Mouse (Mus musculus) kidney, postnatal 0 days (tissue): ENCODE data around the gene D430042O09Rik. TPM values are rescaled to one million over a fixed set of nuclear protein-coding genes. Genes with fewer than 3 reads are reported as not detected.

Experiments
- ATAC-seq: fragments of 200-750 bp; cut with Nextera tagmentation; replicated peaks from 2 replicates; pipeline ENCODE4 v1.8.0; 2017; ENCODE audit warnings: low read depth, moderate number of reproducible peaks, moderate TSS enrichment, moderate library complexity; ENCODE audit not compliant: low FRiP score
- DNase-seq: peaks from one replicate; pipeline ENCODE4 v3.0.0-alpha.2; 2016; ENCODE audit warnings: low spot score
- H3K27ac ChIP-seq: fragments of 300-500 bp; sonication (generic); 2 replicates; pipeline ENCODE4 v1.5.1; 2014; ENCODE audit warnings: mild to moderate bottlenecking
- H3K27me3 ChIP-seq: fragments of 300-500 bp; sonication (generic); 2 replicates; pipeline ENCODE4 v1.6.1; 2014; ENCODE audit warnings: low read length, mixed read lengths; ENCODE audit not compliant: insufficient read depth
- H3K36me3 ChIP-seq: fragments of 300-500 bp; sonication (generic); 2 replicates; pipeline ENCODE4 v1.6.1; 2014; ENCODE audit warnings: low read length, mixed read lengths; ENCODE audit not compliant: insufficient read depth
- H3K4me1 ChIP-seq: fragments of 300-500 bp; sonication (generic); replicated peaks from 2 replicates; pipeline ENCODE4 v1.6.1; 2014; ENCODE audit warnings: antibody characterized with exemption, low read length, mixed read lengths; ENCODE audit not compliant: insufficient read depth
- H3K4me2 ChIP-seq: fragments of 300-500 bp; sonication (generic); 2 replicates; pipeline ENCODE4 v1.6.1; 2014; ENCODE audit warnings: mild to moderate bottlenecking, low read length, moderate library complexity, mixed read lengths
- H3K4me3 ChIP-seq: fragments of 300-500 bp; sonication (generic); replicated peaks from 2 replicates; pipeline ENCODE4 v1.5.1; 2014; ENCODE audit warnings: low read depth, low read length
- H3K9ac ChIP-seq: fragments of 300-500 bp; sonication (generic); 2 replicates; pipeline ENCODE4 v1.6.1; 2014; ENCODE audit warnings: low read depth, low read length
- H3K9me3 ChIP-seq: fragments of 300-500 bp; sonication (generic); replicated peaks from 2 replicates; pipeline ENCODE4 v1.6.1; 2016; ENCODE audit warnings: low read length, inconsistent platforms, mixed read lengths
- CTCF ChIP-seq: IDR thresholded peaks from 2 replicates; pipeline ENCODE4 v1.5.1; 2016; ENCODE audit warnings: antibody characterized with exemption, low read depth, mild to moderate bottlenecking, moderate library complexity
- WGBS: fragments of 180-500 bp; shearing (Covaris S2); extraction: QIAGEN DNeasy Blood & Tissue Kit; methylation state at CpG from one replicate; pipeline ENCODE4 v1.1.7; 2014; 5-methylcytosine and 5-hydroxymethylcytosine counted together
- polyA plus RNA-seq: library from polyadenylated mRNA; unstranded; fragments of >200 nt; fragmentation: Nextera tagmentation; extraction: Ambion mirVana; gene quantifications from 2 replicates; pipeline ENCODE4 v1.2.1, GENCODE M21; 2015

The D430042O09Rik gene
- polyA plus RNA-seq, 1 experiment from 2014 or later, result 4.8 TPM

DNA sequence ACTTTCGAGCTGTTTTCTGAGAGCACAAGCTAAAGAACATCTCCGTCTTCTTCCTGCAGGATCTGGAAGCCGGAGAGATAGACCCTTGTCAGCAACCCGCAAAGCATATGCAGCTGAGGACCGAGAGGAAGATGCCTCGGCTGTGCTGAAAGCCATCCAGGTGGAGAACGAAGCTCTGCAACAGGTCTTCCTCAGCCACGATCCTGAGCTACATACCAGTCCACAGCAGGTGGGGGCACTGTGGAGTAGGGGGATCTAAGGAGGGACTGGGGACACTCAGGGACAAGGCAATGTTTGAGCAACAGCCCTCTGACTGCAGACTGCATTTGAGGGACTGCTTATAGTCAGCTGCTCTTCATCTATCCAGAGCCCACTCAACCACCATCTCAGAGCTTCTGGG, 105.0 kb downstream of the D430042O09Rik start:
- peaks cover 7% of the 10 kb centered on the region; the same call in 1 of the 2 replicates for H3K36me3 ChIP-seq
- H3K27me3 ChIP-seq, result no peaks in the 10 kb centered on the region
- TF ChIP-seq CTCF, result no peak
- H3K9me3 ChIP-seq, result no peaks in the 10 kb centered on the region
- no peaks in the 10 kb centered on the region for H3K4me1 ChIP-seq
- H3K4me3 ChIP-seq, result no peak overlapping the region
- DNase-seq (no peak), ATAC-seq (no peak)
- WGBS, result 91% methylated on average over 8 of the region's 8 CpGs
- no peak overlapping the region for H3K4me2 ChIP-seq
- H3K9ac ChIP-seq, result no peak overlapping the region
- no peak overlapping the region for H3K27ac ChIP-seq

DNA sequence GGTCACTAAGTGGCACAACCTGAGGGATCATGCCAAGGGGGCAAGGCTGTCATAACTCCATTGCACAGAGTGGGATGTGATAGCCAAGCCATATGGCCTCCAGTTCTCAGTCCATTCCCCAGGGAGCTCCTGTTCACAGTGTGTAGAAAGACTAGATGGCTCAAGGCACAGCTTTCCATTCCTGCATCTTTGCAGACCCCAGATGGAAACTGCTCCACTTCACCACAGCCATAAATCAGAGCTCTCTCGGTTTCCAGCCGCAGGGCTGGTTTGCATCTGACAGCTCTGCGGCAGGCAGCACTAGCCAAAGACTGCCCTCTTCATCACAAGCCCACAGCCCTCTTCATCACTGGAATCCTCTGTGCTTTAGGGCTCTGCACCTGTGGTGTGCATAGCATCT, 108.0 kb downstream of the D430042O09Rik start:
- WGBS, result 31% methylated on average over 3 of the region's 3 CpGs
- H3K9me3 ChIP-seq, result no peaks in the 10 kb centered on the region
- no peak overlapping the region for H3K4me2 ChIP-seq
- no peak for TF ChIP-seq CTCF
- no peak overlapping the region for H3K4me3 ChIP-seq
- ATAC-seq, result no peak
- H3K4me1 ChIP-seq, result peaks cover 3% of the 10 kb centered on the region; the same call in 1 of the 2 replicates
- H3K9ac ChIP-seq, result no peak overlapping the region
- no peak for DNase-seq
- peaks cover 7% of the 10 kb centered on the region; the same call in 1 of the 2 replicates for H3K36me3 ChIP-seq
- no peaks in the 10 kb centered on the region for H3K27me3 ChIP-seq
- H3K27ac ChIP-seq, result no peak overlapping the region

GRCm38 (mm10) chr7:125818301-125818712, 110.6 kb downstream of the D430042O09Rik start:
- Histone ChIP-seq H3K27me3 (no peaks in the 10 kb centered on the region), H3K4me2 (no peak overlapping the region), H3K27ac (peak overlapping the region; percentile 50), H3K9ac (no peak overlapping the region), H3K4me1 (peaks cover 3% of the 10 kb centered on the region; the same call in 1 of the 2 replicates), H3K4me3 (no peak overlapping the region), H3K9me3 (no peaks in the 10 kb centered on the region), H3K36me3 (peaks cover 7% of the 10 kb centered on the region; the same call in 1 of the 2 replicates)
- ATAC-seq (peak; percentile 87), DNase-seq (peak; percentile 71)
- no peak for TF ChIP-seq CTCF
- 35% methylated on average over 9 of the region's 9 CpGs for WGBS

DNA sequence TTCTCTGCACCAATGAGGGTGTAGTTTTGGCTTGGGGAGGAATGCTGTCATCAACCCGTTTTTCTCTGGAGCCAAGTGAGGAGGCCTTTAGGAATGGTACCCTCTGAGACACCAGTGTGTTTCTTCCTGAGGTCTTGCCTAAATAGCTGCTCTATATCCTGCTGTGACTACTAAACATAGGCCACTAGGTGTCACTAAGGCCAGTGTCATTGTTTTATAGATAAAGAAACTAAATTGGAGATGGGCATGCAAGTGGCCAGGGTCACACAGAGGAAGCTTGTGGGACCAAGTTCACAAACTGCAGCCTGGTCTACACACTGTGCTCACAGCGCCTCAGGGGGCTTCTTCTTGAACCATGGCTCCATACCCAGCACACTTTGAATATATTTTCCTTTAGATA, 112.5 kb downstream of the D430042O09Rik start:
- Histone ChIP-seq H3K36me3 (no peaks in the 10 kb centered on the region), H3K4me2 (no peak overlapping the region), H3K27ac (no peak overlapping the region), H3K4me3 (no peak overlapping the region), H3K27me3 (no peaks in the 10 kb centered on the region), H3K9me3 (no peaks in the 10 kb centered on the region), H3K9ac (no peak overlapping the region), H3K4me1 (peaks cover 3% of the 10 kb centered on the region; the same call in 1 of the 2 replicates)
- peak; percentile 62 for DNase-seq
- no peak for ATAC-seq
- WGBS, result 73% methylated on average over 2 of the region's 2 CpGs
- TF ChIP-seq CTCF, result peak; percentile 69

- no peaks in the 10 kb centered on the region for H3K27me3 ChIP-seq
- H3K27ac ChIP-seq, result no peak overlapping the region
- no peak overlapping the region for H3K4me2 ChIP-seq
- TF ChIP-seq CTCF, result no peak
- no peak for ATAC-seq
- 0 out of 2 replicates have a peak, but pooled peaks cover 4% of the 10 kb centered on the region for H3K4me1 ChIP-seq
- H3K9me3 ChIP-seq, result no peaks in the 10 kb centered on the region
- H3K36me3 ChIP-seq, result 0 out of 2 replicates have a peak, but pooled peaks cover 4% of the 10 kb centered on the region
- no peak overlapping the region for H3K9ac ChIP-seq
- no peak for DNase-seq
- H3K4me3 ChIP-seq, result no peak overlapping the region
- 63% methylated on average over 2 of the region's 2 CpGs for WGBS
These were observed 118.7 kb downstream of the D430042O09Rik start for GRCm38 (mm10) chr7:125826425-125826824.

DNA sequence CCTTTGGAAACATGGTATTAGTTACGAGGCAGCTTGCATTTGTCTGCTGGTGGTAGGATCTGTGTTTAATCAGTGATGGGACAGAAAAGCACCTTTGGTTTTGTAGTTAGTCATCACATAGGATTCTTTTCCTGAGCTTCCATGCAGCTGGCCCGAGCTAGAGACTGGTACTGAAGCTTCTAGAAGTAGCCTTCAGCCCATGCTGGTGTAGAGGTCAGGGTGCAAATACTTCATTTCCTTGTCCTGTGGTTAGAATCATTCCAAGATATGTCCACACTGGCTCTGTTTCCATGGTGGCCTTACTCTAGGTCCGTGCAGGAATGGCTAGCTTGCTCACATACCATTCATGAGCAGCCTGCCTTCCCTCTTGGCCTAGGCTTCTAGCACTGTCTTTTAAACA, 119.2 kb downstream of the D430042O09Rik start:
- no peak for DNase-seq
- H3K36me3 ChIP-seq, result 0 out of 2 replicates have a peak, but pooled peaks cover 4% of the 10 kb centered on the region
- H3K27ac ChIP-seq, result no peak overlapping the region
- TF ChIP-seq CTCF, result no peak
- H3K4me1 ChIP-seq, result 0 out of 2 replicates have a peak, but pooled peaks cover 4% of the 10 kb centered on the region
- ATAC-seq, result no peak
- H3K27me3 ChIP-seq, result no peaks in the 10 kb centered on the region
- no peak overlapping the region for H3K4me3 ChIP-seq
- H3K9me3 ChIP-seq, result no peaks in the 10 kb centered on the region
- 65% methylated on average over 3 of the region's 3 CpGs for WGBS
- H3K9ac ChIP-seq, result no peak overlapping the region
- no peak overlapping the region for H3K4me2 ChIP-seq

GRCm38 (mm10) chr7:125827420-125827819, 119.7 kb downstream of the D430042O09Rik start:
- 0 out of 2 replicates have a peak, but pooled peaks cover 4% of the 10 kb centered on the region for H3K4me1 ChIP-seq
- H3K9me3 ChIP-seq, result no peaks in the 10 kb centered on the region
- no peaks in the 10 kb centered on the region for H3K27me3 ChIP-seq
- H3K4me2 ChIP-seq, result no peak overlapping the region
- no peak overlapping the region for H3K4me3 ChIP-seq
- 0 out of 2 replicates have a peak, but pooled peaks cover 4% of the 10 kb centered on the region for H3K36me3 ChIP-seq
- ATAC-seq (no peak; the same call in 1 of the 2 replicates), DNase-seq (peak; percentile 15)
- H3K9ac ChIP-seq, result no peak overlapping the region
- WGBS, result 42% methylated on average over 9 of the region's 9 CpGs
- no peak for TF ChIP-seq CTCF
- peak overlapping the region; percentile 25; the same call in 1 of the 2 replicates for H3K27ac ChIP-seq
